Mouse (Mus musculus) ES-E14 (cell line): Measurements from ENCODE around the gene Abca7.

ENCODE experiments used
- CHD2 ChIP-seq: IDR thresholded peaks from 2 replicates; pipeline ENCODE4 v1.6.1; 2014; ENCODE audit warnings: mild to moderate bottlenecking, low read depth, low read length, inconsistent platforms
- ZNF384 ChIP-seq: IDR thresholded peaks from 2 replicates; pipeline ENCODE4 v1.6.1; 2012; ENCODE audit warnings: low read depth, low read length, inconsistent platforms

- TF ChIP-seq ZNF384: peak; percentile 83
- no peak for TF ChIP-seq CHD2
Measured at GRCm38 (mm10) chr10:79985334-79986231, 10.7 kb upstream of the Abca7 start.
